Mouse (Mus musculus) mouse trophoblast stem cell (cell line): Measurements from ENCODE around the gene Trappc13.

ENCODE experiments used
- in situ Hi-C, 2 experiments: fragments of 300-500 bp; cut with MseI, MboI; formaldehyde crosslinking; loops; 2 replicates in 1 of 2; 3 replicates in 1 of 2; pipeline ENCODE4 v1.15.1; 2025

Trappc13 gene

DNA sequence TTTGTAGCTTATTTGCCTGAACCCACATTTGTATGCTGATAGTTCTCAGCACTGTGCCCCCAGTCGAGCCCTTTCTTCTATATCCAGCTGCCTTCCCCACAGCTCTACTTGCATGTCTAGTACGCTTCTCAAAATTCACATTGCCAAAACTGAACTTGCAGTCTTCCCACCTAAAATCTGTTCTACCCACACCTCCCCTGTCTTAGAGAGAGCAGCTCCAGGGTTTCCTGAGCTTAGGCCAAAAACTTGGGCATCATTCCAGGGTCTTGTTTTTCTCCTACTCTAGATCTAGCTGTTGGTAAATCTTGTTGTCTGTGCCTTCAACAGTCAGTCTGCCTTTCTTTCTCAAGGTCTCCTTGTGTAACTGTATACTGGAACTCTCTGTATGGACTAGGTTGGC is 63.4 kb downstream of the Trappc13 start:
- in situ Hi-C loops = no loop called here

GRCm38 (mm10) chr13:104113782-104114181 is 64.5 kb downstream of the Trappc13 start:
- in situ Hi-C loops = no loop called here

DNA sequence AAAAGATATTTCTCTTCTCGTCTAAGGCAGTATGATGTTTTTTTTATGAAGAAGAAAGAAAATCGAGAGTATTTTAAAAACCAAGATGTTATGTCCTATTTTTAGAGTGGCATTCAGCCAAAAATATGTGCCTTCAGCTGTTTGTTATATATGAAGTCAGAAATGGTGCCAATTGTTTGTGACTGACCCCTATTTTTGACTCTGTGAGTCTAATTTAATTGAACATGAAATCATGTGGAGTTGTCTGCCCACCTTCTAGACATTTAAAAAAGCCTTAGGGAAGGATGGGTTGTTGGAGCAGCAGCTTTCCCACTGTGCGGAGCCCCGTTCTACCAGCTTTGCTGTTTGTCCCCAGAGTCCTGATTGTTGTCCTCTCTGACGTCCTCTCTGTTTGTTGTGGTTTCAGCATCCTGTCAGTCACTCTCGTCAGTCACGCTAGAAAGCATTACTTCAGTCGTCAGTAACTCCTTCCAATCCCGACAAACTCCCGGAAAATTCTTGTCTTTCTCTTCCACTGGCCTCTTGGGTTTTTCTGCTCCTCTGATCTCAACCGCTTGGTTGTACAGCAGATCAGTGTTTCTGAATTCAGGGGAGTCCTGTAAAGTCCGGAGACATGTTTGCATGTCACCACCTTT is 65.9 kb downstream of the Trappc13 start:
- in situ Hi-C loops = no loop called here

DNA sequence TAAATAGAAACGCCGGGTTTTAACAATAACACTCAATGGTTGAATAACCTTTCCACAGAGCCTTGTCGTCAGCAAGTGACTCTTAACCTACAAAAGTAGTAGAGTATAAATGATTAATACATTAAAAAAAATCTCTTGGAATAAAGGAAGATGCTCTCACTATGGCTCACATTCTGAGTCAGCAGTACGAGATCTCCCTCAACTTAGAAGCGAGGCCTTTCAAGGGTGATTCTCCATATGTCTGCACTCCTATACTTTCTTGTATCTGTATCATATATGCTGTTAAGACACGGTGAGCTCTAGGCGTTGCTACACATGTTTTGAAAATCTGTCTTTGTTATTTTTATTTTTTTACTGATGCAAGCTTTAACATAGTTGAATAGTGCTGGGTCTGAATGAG is 67.7 kb downstream of the Trappc13 start:
- in situ Hi-C loops = no loop called here

- in situ Hi-C loops = no loop called here
These were observed 68.3 kb downstream of the Trappc13 start for GRCm38 (mm10) chr13:104109816-104110521.

DNA sequence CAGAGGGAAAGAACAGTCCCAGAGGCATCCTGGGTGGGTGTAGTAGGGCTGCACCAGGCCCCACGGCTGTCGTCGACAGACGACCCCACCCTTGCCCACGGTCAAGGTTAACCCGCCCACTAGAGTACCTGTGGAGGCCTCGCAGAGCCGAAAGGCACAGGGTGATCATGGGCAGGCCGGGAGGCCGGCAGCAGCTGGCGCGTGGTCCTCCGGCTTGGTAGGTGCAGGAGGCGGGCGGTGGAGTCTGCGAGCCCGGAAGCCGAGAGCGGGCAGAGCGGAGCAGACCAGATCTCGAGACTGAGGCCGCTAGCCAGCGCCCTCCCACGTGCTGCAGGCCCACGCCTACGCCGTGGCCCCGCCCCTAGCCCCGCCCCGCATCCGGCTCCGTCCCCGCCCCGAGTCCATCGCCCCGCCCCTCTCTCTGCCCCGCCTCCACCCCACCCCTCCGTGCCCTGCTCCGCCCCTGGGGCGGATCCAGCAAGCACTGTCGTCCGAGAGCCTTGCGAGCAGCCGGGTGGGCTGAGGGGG is 68.9 kb downstream of the Trappc13 start, which contains the start of the genes Nln and Sgtb:
Gene Nln (minus strand): TSS at position 327 of the 528 bp plus-strand sequence.
Gene Sgtb (plus strand): TSS at position 454 of the 528 bp plus-strand sequence.
- in situ Hi-C loops = no loop called here

GRCm38 (mm10) chr13:104108651-104109287 is 69.5 kb downstream of the Trappc13 start:
- in situ Hi-C loops = no loop called here

- in situ Hi-C loops = no loop called here
These were observed 76.5 kb downstream of the Trappc13 start for GRCm38 (mm10) chr13:104101606-104102235.

DNA sequence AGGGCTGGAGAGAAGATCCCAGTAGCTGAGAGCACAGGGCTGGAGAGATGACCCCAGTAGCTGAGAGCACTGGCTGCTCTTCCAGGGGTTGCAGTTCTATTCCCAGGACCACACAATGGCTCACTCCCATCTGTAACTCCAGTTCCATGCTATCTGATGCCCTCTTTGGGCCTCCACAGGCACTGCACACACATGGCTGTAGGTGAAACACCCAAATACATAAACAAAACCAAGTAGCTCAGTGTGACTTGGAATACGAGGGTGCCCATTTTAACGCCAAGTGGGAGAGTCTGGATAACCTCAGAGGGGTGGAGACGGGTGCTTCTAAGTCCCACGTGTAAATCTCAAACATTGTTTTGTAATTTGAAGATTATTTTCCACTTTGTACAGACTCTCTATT is 77.9 kb downstream of the Trappc13 start:
- in situ Hi-C loops = no loop called here

- in situ Hi-C loops = no loop called here
These were observed 81.1 kb downstream of the Trappc13 start for GRCm38 (mm10) chr13:104097190-104097589.

DNA sequence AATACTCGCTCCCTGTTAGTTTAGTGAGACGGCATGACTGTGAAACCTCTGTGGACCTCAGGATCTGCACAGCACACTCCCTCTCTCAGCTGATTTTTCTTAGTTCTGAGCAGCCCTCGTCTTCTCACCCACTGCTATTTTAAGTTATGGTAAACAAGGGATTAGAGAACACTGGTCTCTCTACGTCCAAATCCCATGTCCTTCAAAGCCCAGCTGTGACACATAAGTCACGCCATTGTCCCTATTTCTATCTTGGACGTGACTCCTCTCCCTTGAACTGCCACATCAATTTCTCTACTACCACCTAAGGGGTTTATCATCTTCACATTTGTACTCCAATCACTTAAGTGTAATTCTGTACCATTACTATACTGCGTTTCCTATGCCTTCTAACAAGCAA is 82.3 kb downstream of the Trappc13 start:
- in situ Hi-C loops = no loop called here

- in situ Hi-C loops = no loop called here
These were observed 83.5 kb downstream of the Trappc13 start for GRCm38 (mm10) chr13:104094531-104095385.
